Mouse (Mus musculus) gastrocnemius, postnatal 4 days (tissue): Measurements from ENCODE around the gene Slc30a2. TPM values are rescaled to one million over a fixed set of nuclear protein-coding genes. Genes with fewer than 3 reads are reported as not detected.
"Not testable (repeated sequence)": the region's sequence is repeated elsewhere in the genome, so short reads cannot be mapped to it uniquely, and the experiment has no call there.

Experiments used
- DNase-seq, 2 experiments: peaks; one replicate each; pipeline ENCODE4 v3.0.0; 2021 to 2022; ENCODE audit warnings: low spot score in 2 of 2, mixed read lengths in 2 of 2
- long read RNA-seq, 2 experiments: library from polyadenylated mRNA; stranded (forward); transcript quantifications; one replicate each; pipeline ENCODE4 v2.0.0; 2021
- total RNA-seq, 2 experiments: library from RNA; stranded (reverse); gene quantifications; 2 replicates each; pipeline ENCODE4 v1.2.3; 2021

Gene Slc30a2
- under 1 TPM; 0.44 to 0.54 TPM for total RNA-seq
- long read RNA-seq, experiment 1, partial matches to known transcripts, result 0 of 1 reads
- long read RNA-seq, experiment 1, other reads (novel, unspliced or antisense), result 1 of 1 reads
- long read RNA-seq, experiment 2, result 0 reads

GRCm38 (mm10) chr4:134343071-134344031 lies at the start of gene Slc30a2:
Gene Slc30a2 (plus strand): TSS chr4:134343181.
- no peak for DNase-seq

GRCm38 (mm10) chr4:134293692-134294163 lies 49.3 kb upstream of the Slc30a2 start:
- no peak for DNase-seq

- DNase-seq, result not testable (repeated sequence)
Measured at GRCm38 (mm10) chr4:134296096-134296495, 46.9 kb upstream of the Slc30a2 start.

- no peak for DNase-seq
Measured at GRCm38 (mm10) chr4:134296523-134296922, 46.5 kb upstream of the Slc30a2 start.

GRCm38 (mm10) chr4:134297369-134297768 lies 45.6 kb upstream of the Slc30a2 start:
- DNase-seq, result no peak

- DNase-seq, result no peak
Measured at GRCm38 (mm10) chr4:134298626-134299497, 44.1 kb upstream of the Slc30a2 start.

DNA sequence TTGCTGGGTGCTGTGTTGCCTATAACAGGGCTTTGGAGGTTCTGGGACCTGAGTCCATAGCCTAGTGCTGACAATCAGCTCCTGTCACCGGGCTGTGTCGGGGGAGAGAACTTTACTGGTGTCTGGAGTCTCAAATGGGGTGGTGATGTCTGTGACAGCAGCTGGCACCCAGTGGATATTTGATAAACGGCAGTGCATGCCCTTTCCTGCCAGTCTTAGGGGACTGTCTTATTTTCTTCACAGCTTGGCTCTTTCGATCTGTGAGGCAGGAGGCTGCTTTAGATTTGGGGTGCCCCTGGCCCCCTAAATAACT lies 43.5 kb upstream of the Slc30a2 start:
- DNase-seq, result no peak

- DNase-seq, result no peak
Measured at GRCm38 (mm10) chr4:134300316-134300715, 42.7 kb upstream of the Slc30a2 start.

GRCm38 (mm10) chr4:134302084-134302483 lies 40.9 kb upstream of the Slc30a2 start:
- DNase-seq, result no peak

DNA sequence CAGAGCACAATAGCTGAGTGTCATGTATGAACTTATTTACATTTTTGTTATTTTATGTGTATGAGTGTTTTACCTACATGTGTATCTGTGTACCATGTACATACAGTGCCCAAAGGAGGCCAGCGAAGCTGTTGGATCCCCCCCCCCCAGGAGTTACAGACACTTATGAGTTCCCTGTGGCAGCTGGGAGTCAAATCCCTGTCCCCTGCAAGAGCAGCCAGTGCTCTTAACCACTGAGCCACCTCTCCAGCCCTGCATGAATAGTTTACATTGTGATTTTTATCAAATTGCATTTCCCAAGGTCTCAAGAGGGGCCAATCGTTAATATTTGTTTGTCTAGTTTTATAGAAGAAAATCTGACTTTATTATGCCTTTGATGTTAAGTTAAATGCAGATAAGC lies 36.0 kb upstream of the Slc30a2 start:
- DNase-seq, result no peak

GRCm38 (mm10) chr4:134307367-134308072 lies 35.5 kb upstream of the Slc30a2 start:
- peak; percentile 39 to 71 for DNase-seq

DNA sequence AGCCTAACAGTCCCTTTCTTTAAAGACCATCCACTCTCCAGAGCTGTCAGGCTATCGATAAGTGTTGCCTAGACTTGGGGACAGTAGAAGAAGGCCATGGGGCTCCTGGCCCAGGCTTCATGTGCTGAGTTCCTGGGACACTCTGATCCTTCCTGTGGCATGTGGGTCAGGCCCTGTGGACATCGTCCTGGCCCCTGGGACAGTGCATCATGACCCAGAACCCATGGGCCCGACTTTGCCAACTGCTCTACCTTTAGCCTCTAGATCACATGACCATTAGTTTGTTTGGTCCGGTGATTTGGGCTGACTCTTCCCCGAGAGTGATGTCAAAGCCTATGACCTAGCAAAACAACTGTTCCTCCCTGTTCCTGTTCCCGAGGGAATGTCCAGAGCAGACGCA lies 32.9 kb upstream of the Slc30a2 start:
- no peak for DNase-seq

DNA sequence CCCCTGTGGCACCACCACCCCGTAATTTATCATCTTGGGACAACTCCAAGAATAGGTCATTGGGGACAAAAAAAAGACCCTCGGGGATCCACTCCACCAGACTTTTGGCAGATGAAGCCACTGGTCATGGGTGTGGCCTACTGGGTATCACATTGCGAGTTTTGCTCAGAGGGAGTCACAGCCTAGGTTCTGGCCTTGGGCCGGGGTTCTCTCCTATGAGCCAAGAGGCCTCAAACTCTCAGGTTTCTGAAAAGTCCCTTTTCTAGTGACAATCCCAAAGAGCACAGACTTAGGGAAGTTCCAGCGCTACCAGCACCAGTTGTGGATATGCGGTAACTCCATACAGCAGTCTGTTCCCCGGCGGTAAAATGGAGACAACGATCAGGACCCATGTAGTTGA lies 32.3 kb upstream of the Slc30a2 start:
- no peak for DNase-seq

DNA sequence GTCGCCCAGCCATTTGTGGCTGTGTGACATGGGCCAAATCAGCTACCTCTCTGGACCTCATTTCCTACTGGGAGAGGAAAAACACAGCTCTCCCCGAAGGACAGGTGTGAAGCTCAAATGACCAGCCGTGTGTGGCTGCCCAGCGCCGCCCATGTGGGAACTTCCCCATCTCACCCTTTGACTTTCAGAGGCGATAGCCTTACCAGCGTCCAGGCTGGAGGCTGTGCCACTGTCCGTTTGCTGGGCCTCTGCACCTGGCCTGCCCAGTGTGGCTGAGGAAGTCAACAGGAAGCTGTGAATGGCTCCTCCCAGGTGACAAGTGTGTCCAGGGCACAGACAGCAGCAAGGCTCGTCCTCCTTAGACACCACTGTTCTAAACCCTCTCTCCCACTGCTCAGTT lies 31.2 kb upstream of the Slc30a2 start:
- DNase-seq, result no peak

DNA sequence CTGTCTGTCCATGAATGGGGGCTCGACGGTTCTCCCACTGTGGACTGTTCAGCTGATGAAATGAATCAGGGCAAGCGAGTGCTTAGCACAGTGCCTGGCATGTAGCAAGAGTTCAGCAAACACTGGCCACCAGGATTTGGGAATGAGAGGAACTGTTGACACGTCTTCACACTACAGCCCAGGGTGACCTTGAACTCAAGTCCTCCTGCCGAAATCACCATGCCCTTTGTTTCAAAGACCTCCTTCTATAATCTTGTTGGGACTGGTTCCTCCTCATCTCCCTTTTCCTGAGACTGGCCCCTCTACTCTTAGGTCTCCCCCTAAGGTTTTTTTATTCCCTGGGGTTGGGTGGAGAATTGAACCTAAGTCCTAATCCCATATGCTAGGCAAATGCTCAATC lies 30.6 kb upstream of the Slc30a2 start:
- DNase-seq, result no peak

GRCm38 (mm10) chr4:134312901-134313300 lies 30.1 kb upstream of the Slc30a2 start:
- DNase-seq, result no peak

DNA sequence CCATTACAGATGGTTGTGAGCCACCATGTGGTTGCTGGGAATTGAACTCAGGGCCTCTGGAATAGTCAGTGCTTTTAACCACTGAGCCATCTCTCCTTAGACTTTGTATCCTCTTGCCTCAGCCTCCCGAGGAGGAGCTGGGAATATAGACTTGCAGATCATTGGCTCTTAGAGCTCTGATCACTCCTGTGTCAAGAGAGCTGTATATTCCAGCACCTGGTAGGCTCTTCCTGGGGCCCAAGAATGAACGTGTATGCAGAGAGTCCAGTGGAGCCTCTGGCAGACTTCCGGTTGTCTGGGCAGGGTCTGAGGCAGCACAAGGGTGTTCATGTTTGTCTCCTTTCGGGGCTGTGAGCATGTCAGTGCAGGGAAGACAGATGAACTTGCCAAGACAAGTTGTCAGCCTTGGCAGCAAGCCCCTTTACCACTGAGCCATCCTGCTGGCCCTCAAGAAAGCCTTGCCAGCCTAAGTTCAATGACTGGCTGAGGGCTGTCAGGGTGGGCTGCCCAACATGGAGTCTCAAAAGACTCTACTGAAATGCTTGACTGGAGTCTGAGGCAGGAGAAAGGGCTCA lies 28.8 kb upstream of the Slc30a2 start:
- DNase-seq, result no peak

- no peak for DNase-seq
Measured at GRCm38 (mm10) chr4:134314876-134315275, 28.1 kb upstream of the Slc30a2 start, which contains the start of gene Trim63. Gene Trim63 (plus strand): TSS chr4:134315120.

DNA sequence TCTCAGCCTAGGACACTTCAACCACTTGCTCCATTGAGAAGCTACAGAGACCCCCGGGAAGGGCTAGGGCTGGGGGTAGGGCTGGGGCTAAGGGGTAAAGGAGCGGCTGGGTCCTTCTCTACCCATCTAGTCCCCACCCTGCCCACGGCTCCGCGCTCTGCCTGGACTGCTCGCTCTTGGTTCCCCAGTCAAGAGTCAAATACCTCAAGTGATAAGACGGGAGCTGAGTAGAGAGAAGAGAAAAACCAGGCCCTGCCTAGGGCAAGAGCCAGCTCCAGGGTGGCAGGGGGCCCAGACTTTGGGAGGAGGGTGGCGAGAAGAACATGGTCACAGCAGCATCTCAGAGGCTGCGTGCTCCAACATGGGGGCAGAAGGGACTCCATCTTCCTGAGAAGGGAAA lies 27.5 kb upstream of the Slc30a2 start:
- no peak for DNase-seq

DNA sequence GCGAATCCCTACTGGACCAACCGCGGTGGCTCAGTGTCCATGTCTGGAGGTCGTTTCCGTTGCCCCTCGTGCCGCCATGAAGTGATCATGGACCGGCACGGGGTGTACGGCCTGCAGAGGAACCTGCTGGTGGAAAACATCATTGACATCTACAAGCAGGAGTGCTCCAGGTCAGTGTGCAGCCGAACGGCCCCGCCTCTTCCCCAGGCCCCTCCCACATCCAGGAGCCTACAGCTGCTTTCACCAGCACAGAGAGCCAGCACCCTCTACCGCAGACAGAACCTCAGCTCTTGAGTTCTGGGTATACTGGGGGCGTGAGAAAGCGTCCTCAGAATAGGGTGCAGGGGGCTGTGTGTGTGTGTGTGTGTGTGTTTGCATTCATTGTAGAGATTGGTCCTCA lies 26.6 kb upstream of the Slc30a2 start:
- no peak for DNase-seq

- DNase-seq, result no peak
Measured at GRCm38 (mm10) chr4:134319074-134319473, 23.9 kb upstream of the Slc30a2 start.
